Mouse (Mus musculus) forebrain, embryonic 10.5 days (tissue): ENCODE results near the gene Tgoln1. TPM values are rescaled to one million over a fixed set of nuclear protein-coding genes. Genes with fewer than 3 reads are reported as not detected.
A peak's percentile ranks its signal among the peaks of the same experiment; 100 is the strongest.

Experiments used
- DNase-seq: peaks from one replicate; pipeline ENCODE4 v3.0.0-alpha.2; 2017; ENCODE audit warnings: low spot score; ENCODE audit errors: extremely low spot score
- H3K27ac ChIP-seq: fragments of 300-500 bp; sonication (generic); 2 replicates; pipeline ENCODE4 v1.5.1; 2016; ENCODE audit warnings: mild to moderate bottlenecking
- H3K27me3 ChIP-seq: fragments of 300-500 bp; sonication (generic); 2 replicates; pipeline ENCODE4 v1.6.1; 2016; ENCODE audit warnings: mild to moderate bottlenecking; ENCODE audit not compliant: poor library complexity, severe bottlenecking
- H3K36me3 ChIP-seq: fragments of 300-500 bp; sonication (generic); replicated peaks from 2 replicates; pipeline ENCODE4 v1.6.1; 2016; ENCODE audit warnings: mild to moderate bottlenecking, moderate library complexity
- H3K4me1 ChIP-seq: fragments of 300-500 bp; sonication (generic); 2 replicates; pipeline ENCODE4 v1.6.1; 2016
- H3K4me3 ChIP-seq: fragments of 300-500 bp; sonication (generic); 2 replicates; pipeline ENCODE4 v1.5.1; 2016; ENCODE audit warnings: mild to moderate bottlenecking, moderate library complexity
- H3K9me3 ChIP-seq: fragments of 300-500 bp; sonication (generic); 2 replicates; pipeline ENCODE4 v1.6.1; 2016; ENCODE audit warnings: mild to moderate bottlenecking, moderate library complexity
- WGBS: fragments of 180-500 bp; shearing (Covaris S2); methylation state at CpG from one replicate; pipeline ENCODE4 v1.1.7; 2016; 5-methylcytosine and 5-hydroxymethylcytosine counted together
- polyA plus RNA-seq: library from polyadenylated mRNA; unstranded; fragments of >200 nt; fragmentation: Nextera tagmentation; extraction: Ambion mirVana; gene quantifications from 2 replicates; pipeline ENCODE4 v1.2.1, GENCODE M21; 2016

Tgoln1 gene
- polyA plus RNA-seq, 1 experiment from 2014 or later, result 28.7 TPM

GRCm38 (mm10) chr6:72623661-72624402, 7.0 kb upstream of the Tgoln1 start:
- Histone ChIP-seq H3K27me3 (no peaks in the 10 kb centered on the region), H3K4me1 (no peaks in the 10 kb centered on the region), H3K36me3 (peaks cover 32% of the 10 kb centered on the region), H3K9me3 (no peaks in the 10 kb centered on the region), H3K4me3 (no peak overlapping the region), H3K27ac (no peak overlapping the region)
- WGBS, result 88% methylated on average over 8 of the region's 8 CpGs
- no peak for DNase-seq

- Histone ChIP-seq H3K4me3 (no peak overlapping the region), H3K9me3 (no peaks in the 10 kb centered on the region), H3K27ac (no peak overlapping the region), H3K4me1 (no peaks in the 10 kb centered on the region), H3K27me3 (no peaks in the 10 kb centered on the region), H3K36me3 (peaks cover 23% of the 10 kb centered on the region)
- WGBS, result 43% methylated on average over 3 of the region's 3 CpGs
- no peak for DNase-seq
These were observed 6.1 kb upstream of the Tgoln1 start for GRCm38 (mm10) chr6:72622917-72623316.

- Histone ChIP-seq H3K4me3 (no peak overlapping the region), H3K27ac (no peak overlapping the region), H3K36me3 (peaks cover 3% of the 10 kb centered on the region; the same call in 1 of the 2 replicates), H3K27me3 (no peaks in the 10 kb centered on the region), H3K9me3 (no peaks in the 10 kb centered on the region), H3K4me1 (peaks cover 10% of the 10 kb centered on the region)
- no peak for DNase-seq
- 87% methylated on average over 5 of the region's 5 CpGs for WGBS
These were observed 4.1 kb upstream of the Tgoln1 start for GRCm38 (mm10) chr6:72620920-72621319.

- DNase-seq, result no peak
- no peak overlapping the region for H3K4me3 ChIP-seq
- no peaks in the 10 kb centered on the region for H3K27me3 ChIP-seq
- no peak overlapping the region for H3K27ac ChIP-seq
- no peaks in the 10 kb centered on the region for H3K9me3 ChIP-seq
- H3K36me3 ChIP-seq, result no peaks in the 10 kb centered on the region
- H3K4me1 ChIP-seq, result peaks cover 20% of the 10 kb centered on the region
- WGBS, result 74% methylated on average over 12 of the region's 12 CpGs
These were observed 3.1 kb upstream of the Tgoln1 start for GRCm38 (mm10) chr6:72619734-72620532.

GRCm38 (mm10) chr6:72615561-72616375, 1.0 kb downstream of the Tgoln1 start:
- H3K36me3 ChIP-seq, result peaks cover 31% of the 10 kb centered on the region
- peak overlapping the region; percentile 91 for H3K27ac ChIP-seq
- H3K9me3 ChIP-seq, result no peaks in the 10 kb centered on the region
- no peak for DNase-seq
- peaks cover 30% of the 10 kb centered on the region for H3K4me1 ChIP-seq
- peak overlapping the region; percentile 85 for H3K4me3 ChIP-seq
- 32% methylated on average over 25 of the region's 25 CpGs for WGBS
- no peaks in the 10 kb centered on the region for H3K27me3 ChIP-seq

- Histone ChIP-seq H3K4me3 (peak overlapping the region; percentile 85), H3K4me1 (peaks cover 30% of the 10 kb centered on the region), H3K36me3 (peaks cover 38% of the 10 kb centered on the region), H3K27me3 (no peaks in the 10 kb centered on the region), H3K9me3 (no peaks in the 10 kb centered on the region), H3K27ac (no peak overlapping the region)
- WGBS, result 80% methylated on average over 2 of the region's 2 CpGs
- DNase-seq, result no peak
These were observed 1.6 kb downstream of the Tgoln1 start for GRCm38 (mm10) chr6:72615151-72615550.

GRCm38 (mm10) chr6:72610261-72610660, 6.5 kb downstream of the Tgoln1 start:
- H3K36me3 ChIP-seq, result peaks cover 76% of the 10 kb centered on the region
- peaks cover 13% of the 10 kb centered on the region for H3K4me1 ChIP-seq
- H3K4me3 ChIP-seq, result no peak overlapping the region
- no peaks in the 10 kb centered on the region for H3K27me3 ChIP-seq
- no peaks in the 10 kb centered on the region for H3K9me3 ChIP-seq
- H3K27ac ChIP-seq, result no peak overlapping the region
- WGBS, result 88% methylated on average over 4 of the region's 4 CpGs
- DNase-seq, result no peak

- no peak overlapping the region for H3K27ac ChIP-seq
- no peak overlapping the region for H3K4me3 ChIP-seq
- no peaks in the 10 kb centered on the region for H3K4me1 ChIP-seq
- H3K36me3 ChIP-seq, result peaks cover 86% of the 10 kb centered on the region
- 89% methylated on average over 4 of the region's 4 CpGs for WGBS
- no peaks in the 10 kb centered on the region for H3K27me3 ChIP-seq
- no peak for DNase-seq
- H3K9me3 ChIP-seq, result no peaks in the 10 kb centered on the region
These were observed 8.1 kb downstream of the Tgoln1 start for GRCm38 (mm10) chr6:72608662-72609184.

GRCm38 (mm10) chr6:72607676-72608075, 9.1 kb downstream of the Tgoln1 start:
- H3K27me3 ChIP-seq, result no peaks in the 10 kb centered on the region
- no peaks in the 10 kb centered on the region for H3K9me3 ChIP-seq
- no peak overlapping the region for H3K27ac ChIP-seq
- no peak for DNase-seq
- H3K4me3 ChIP-seq, result no peak overlapping the region
- 93% methylated on average over 5 of the region's 5 CpGs for WGBS
- H3K4me1 ChIP-seq, result no peaks in the 10 kb centered on the region
- H3K36me3 ChIP-seq, result peaks cover 80% of the 10 kb centered on the region

GRCm38 (mm10) chr6:72607060-72607459, 9.7 kb downstream of the Tgoln1 start:
- no peak overlapping the region for H3K4me3 ChIP-seq
- no peaks in the 10 kb centered on the region for H3K4me1 ChIP-seq
- DNase-seq, result no peak
- no peaks in the 10 kb centered on the region for H3K27me3 ChIP-seq
- WGBS, result 88% methylated on average over 4 of the region's 4 CpGs
- no peak overlapping the region for H3K27ac ChIP-seq
- H3K9me3 ChIP-seq, result no peaks in the 10 kb centered on the region
- peaks cover 76% of the 10 kb centered on the region for H3K36me3 ChIP-seq

- H3K4me1 ChIP-seq, result peaks cover 2% of the 10 kb centered on the region
- no peak overlapping the region for H3K4me3 ChIP-seq
- DNase-seq, result no peak
- H3K27me3 ChIP-seq, result no peaks in the 10 kb centered on the region
- WGBS, result 88% methylated on average over 2 of the region's 2 CpGs
- no peak overlapping the region for H3K27ac ChIP-seq
- peaks cover 49% of the 10 kb centered on the region for H3K36me3 ChIP-seq
- no peaks in the 10 kb centered on the region for H3K9me3 ChIP-seq
These were observed 12.7 kb downstream of the Tgoln1 start for GRCm38 (mm10) chr6:72604066-72604465.

- no peak overlapping the region for H3K27ac ChIP-seq
- DNase-seq, result peak; percentile 54
- H3K36me3 ChIP-seq, result peaks cover 33% of the 10 kb centered on the region
- H3K4me1 ChIP-seq, result peaks cover 23% of the 10 kb centered on the region
- WGBS, result 67% methylated on average over 1 of the region's 1 CpGs
- H3K27me3 ChIP-seq, result no peaks in the 10 kb centered on the region
- H3K4me3 ChIP-seq, result no peak overlapping the region
- no peaks in the 10 kb centered on the region for H3K9me3 ChIP-seq
These were observed 15.1 kb downstream of the Tgoln1 start for GRCm38 (mm10) chr6:72601732-72602131.
